Mouse (Mus musculus) brain, embryonic 18.5 days (tissue): ENCODE measurements at regions not wholly inside any gene's neighbourhood (a gene's known extent, or its start where the extent isn't known, plus 50 kb on each side); places are given as distances from the start of the nearest gene placed in this dataset.

Source experiments
- DNase-seq: peaks from one replicate; pipeline ENCODE4 v3.0.0-alpha.2; 2012; ENCODE audit warnings: low read depth, low spot score

DNA sequence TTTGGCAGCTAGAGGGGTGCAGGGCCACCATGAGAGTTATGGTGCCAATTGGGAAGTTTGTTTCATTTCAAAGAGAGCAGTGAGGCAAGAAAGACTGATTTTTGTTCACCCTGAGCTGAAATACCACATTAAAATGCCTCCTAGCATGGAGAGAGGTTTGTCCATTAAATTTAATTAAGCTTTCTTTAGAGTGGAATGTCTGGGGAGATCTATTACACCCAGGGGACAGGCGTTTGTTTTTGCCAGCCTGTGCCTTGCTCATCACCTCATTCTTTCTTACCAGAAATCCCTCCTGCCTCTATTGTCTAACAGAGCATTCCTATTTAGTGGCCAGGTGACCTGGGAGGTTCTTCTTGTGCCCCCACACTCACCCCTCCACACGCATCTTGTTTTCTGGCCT lies 55.2 kb upstream of the Rcn1 start:
- no peak for DNase-seq

- no peak for DNase-seq
Measured at GRCm38 (mm10) chr2:105454836-105455235, 55.7 kb upstream of the Rcn1 start.

GRCm38 (mm10) chr2:105458643-105459042 lies 59.5 kb upstream of the Rcn1 start:
- DNase-seq = no peak

DNA sequence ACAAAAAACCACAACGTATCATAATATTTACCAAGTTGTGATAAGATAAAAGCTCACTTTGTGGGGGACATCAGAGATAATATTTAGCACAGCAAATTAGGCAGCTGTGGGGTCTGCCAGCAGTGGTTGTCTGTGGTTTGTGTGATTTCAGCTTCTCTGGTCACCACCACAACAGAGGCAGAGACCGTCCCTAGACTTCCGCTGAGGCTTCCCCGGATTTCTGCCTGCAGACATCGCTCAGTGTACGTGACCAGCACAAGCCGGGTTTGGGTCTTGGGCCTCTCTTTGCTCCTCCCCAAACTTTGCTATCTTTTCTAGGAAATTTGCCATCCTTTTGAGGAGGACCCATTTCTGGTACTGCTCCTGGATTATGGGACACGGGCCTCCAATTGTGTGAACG lies 60.4 kb upstream of the Rcn1 start:
- no peak for DNase-seq

GRCm38 (mm10) chr2:105465630-105466029 lies 66.5 kb upstream of the Rcn1 start:
- DNase-seq = no peak

DNA sequence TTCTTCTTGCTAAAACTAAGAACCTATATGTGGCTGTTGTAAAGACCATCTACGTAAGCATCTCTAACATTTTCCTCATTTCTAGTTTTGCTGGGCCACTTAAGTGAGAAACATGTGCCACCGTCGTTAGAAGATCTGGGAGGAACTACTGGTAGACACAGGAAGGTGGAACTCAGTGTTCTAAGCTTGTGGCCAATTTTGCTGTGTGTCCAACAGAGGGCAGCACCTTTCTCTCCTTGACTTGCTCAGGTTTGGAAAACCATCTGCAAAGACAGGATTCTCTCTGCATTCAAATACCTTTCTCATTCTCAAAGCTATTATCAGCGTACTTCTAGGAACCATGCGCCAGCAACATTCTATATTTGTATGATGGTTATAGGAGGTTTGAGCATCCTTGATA lies 69.8 kb upstream of the Rcn1 start:
- peak; percentile 24 for DNase-seq

GRCm38 (mm10) chr2:105476028-105476677 lies 77.0 kb upstream of the Rcn1 start:
- no peak for DNase-seq

- no peak for DNase-seq
Measured at GRCm38 (mm10) chr2:105481990-105482592, 83.0 kb upstream of the Rcn1 start.

GRCm38 (mm10) chr2:105484496-105484895 lies 85.4 kb upstream of the Rcn1 start:
- no peak for DNase-seq

- no peak for DNase-seq
Measured at GRCm38 (mm10) chr2:105485286-105485685, 86.2 kb upstream of the Rcn1 start.

DNA sequence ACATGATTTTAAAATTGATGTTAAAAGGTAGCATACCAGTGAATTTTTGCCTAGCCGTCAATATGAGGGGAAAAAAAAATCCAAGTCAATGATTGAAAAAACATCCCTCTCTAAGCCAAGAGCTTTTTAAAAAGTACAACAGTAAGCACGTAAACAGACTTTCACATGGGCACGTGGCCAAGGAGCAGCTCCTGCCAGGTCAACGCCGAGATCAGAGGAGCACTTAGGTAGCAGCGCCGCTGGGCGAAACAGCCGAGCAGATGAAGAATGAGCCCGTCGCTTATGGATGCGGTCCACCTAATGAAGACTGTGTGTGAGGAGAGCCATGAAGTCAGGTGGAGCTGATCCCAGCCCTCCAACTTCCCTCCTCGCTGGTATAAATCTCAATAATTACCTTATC lies 96.7 kb upstream of the Rcn1 start:
- DNase-seq = no peak

- DNase-seq = no peak
Measured at GRCm38 (mm10) chr2:105504197-105504596, 105.1 kb upstream of the Rcn1 start.

DNA sequence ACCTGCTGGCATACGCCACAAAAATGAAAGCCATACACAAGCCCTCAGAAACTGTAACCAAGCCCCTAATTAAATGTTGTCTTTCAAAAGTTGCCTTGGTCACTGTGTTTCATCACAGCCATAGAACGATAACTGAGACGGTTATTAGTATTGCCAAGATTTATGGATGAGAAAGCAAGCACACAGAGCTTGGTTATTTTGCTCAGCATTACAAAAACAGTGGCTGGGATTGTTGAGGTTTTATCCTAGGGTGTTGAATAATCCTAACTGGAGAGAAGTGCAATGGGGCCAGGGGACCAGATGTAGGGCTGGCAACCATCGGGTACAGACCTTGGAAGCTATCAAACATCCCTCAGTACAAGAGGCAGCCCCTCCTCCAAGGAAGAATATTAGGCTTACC lies 106.4 kb upstream of the Rcn1 start:
- no peak for DNase-seq

- no peak for DNase-seq
Measured at GRCm38 (mm10) chr2:105507160-105507559, 108.0 kb upstream of the Rcn1 start.

DNA sequence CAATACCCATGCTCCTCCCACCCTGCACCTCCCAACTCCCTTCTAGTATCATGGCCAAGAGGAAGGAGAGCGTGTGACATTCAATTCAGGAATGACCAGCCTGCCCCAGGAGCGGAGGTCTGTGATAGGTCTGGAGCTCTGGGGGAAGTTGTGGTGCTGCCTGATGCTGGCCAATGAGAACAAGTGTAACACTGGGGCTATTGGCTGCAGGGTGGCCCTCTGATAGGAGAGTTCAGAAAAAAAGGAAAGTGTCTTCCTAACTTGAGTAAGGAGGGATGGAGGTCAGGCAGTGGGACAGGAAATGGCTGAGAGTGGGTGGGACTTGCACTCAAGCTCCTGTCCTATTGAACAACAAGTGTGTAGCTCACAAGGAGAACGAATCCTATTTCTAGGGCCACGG lies 111.7 kb upstream of the Rcn1 start:
- no peak for DNase-seq

- no peak for DNase-seq
Measured at GRCm38 (mm10) chr2:105511690-105512089, 112.6 kb upstream of the Rcn1 start.

DNA sequence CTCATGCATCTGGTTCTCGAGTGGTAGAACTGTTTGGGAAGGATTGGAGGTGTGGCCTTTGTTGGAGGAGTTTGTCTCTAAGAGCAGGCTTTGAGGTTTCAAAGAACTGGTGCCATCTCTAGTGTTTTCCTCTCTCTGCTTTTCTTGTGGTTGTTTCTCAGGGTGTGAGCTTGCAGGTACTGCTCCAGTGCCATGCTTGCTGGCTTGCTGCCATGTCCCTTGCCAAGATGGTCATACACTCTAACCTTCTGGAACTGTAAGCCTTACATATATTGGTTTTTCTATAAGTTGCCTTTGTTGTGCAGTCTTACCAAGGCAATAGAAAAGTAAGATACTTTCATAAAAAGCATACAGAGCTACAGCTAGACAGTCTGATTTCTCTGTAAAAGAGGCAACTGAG lies 115.1 kb upstream of the Rcn1 start:
- DNase-seq = no peak

- DNase-seq = no peak
Measured at GRCm38 (mm10) chr2:105514881-105515280, 115.8 kb upstream of the Rcn1 start.

DNA sequence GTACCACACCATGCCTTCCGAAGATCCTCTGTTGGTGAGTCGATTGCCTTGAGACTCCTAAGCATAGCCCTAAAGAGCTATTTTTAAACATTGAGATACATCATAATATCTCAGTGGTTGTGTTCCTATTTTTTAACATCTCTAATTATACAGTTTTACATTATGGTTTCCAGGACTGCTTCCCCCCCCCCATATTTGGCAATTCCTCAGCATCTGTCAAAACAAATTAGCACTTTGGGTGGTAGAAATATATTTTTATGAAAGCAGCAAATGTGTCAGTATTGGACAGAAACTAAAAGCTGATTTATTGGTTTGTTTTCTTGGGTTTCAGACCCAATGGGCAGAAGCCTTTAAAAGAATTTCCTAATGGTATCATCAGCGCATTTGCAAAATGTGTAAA lies 116.2 kb upstream of the Rcn1 start:
- DNase-seq = no peak

- peak; percentile 28 for DNase-seq
Measured at GRCm38 (mm10) chr2:105516267-105517133, 117.4 kb upstream of the Rcn1 start.

- no peak for DNase-seq
Measured at GRCm38 (mm10) chr2:105521841-105522240, 122.7 kb upstream of the Rcn1 start.

DNA sequence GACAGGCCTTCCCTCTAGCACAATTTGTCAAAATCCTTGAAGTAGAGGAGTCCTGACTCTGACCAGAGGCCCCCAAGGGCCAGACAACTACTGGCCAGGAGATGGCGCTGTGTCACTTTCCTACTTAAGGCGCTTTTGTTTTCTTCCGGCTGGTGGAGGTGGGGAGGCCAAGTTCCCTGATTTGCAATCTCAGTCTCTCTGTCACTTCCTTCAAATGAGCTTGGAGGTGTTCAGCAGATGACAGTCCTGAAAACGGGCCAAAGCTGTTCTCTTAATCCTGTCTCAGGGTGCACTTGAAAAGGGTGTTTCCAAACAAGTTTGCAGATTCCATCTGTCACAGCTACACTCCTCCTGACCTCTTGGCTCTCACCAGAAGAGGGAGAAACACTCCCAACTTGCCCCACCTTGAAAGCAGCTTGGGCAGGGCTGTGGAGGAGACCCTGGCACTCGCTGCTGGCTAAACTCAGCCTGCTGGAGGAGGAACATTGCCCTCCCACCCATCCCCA lies 124.2 kb upstream of the Rcn1 start:
- no peak for DNase-seq
